Mouse (Mus musculus): ENCODE results near the gene Zmiz2.

DNA sequence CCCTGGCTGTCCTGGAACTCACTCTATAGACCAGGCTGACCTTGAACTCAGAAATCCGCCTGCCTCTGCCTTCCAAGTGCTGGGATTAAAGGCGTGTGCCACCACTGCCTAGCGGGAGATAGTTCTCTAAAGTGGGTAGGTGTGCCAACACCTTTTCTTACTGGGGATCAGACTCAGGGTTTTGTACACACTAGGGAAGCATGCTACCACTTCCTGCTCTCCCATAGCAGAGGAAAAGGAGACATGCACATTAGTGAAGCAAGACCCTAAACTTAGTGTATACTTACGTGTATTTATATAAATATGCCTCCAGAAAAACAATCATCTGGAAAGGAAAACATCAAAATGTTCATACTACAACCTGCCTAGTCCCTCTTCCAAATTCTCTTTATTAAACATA lies 42.9 kb upstream of the Zmiz2 start:
- TF ChIP-seq POLR2A (IDR thresholded peaks at IDR 0.05; ENCODE audit: low read depth, low read length) (no peak), CTCF (conservative IDR thresholded peaks at IDR 0.05; ENCODE audit: insufficient read depth, insufficient read length, low read depth, low read length) (no peak)
